Mouse (Mus musculus) forebrain, embryonic 16.5 days (tissue): ENCODE measurements at regions not wholly inside any gene's neighbourhood (a gene's known extent, or its start where the extent isn't known, plus 50 kb on each side); places are given as distances from the start of the nearest gene placed in this dataset.

ENCODE experiments used
- ATAC-seq: fragments of 200-750 bp; cut with Nextera tagmentation; 2 replicates; pipeline ENCODE4 v1.8.0; 2017; ENCODE audit warnings: mild to moderate bottlenecking, moderate library complexity
- H3K27ac ChIP-seq: fragments of 300-500 bp; sonication (generic); 2 replicates; pipeline ENCODE4 v1.5.1; 2014; ENCODE audit warnings: low read length, control low read depth
- H3K27me3 ChIP-seq: fragments of 300-500 bp; sonication (generic); replicated peaks from 2 replicates; pipeline ENCODE4 v1.6.1; 2014; ENCODE audit warnings: low read length; ENCODE audit not compliant: control insufficient read depth, insufficient read depth
- H3K36me3 ChIP-seq: fragments of 300-500 bp; sonication (generic); 2 replicates; pipeline ENCODE4 v1.6.1; 2014; ENCODE audit not compliant: control insufficient read depth, insufficient read depth
- H3K4me1 ChIP-seq: fragments of 300-500 bp; sonication (generic); replicated peaks from 2 replicates; pipeline ENCODE4 v1.6.1; 2014; ENCODE audit warnings: low read length; ENCODE audit not compliant: control insufficient read depth, insufficient read depth
- H3K4me2 ChIP-seq: fragments of 300-500 bp; sonication (generic); 2 replicates; pipeline ENCODE4 v1.6.1; 2014; ENCODE audit warnings: mild to moderate bottlenecking, low read length, control low read depth
- H3K4me3 ChIP-seq: fragments of 300-500 bp; sonication (generic); replicated peaks from 2 replicates; pipeline ENCODE4 v1.5.1; 2014; ENCODE audit warnings: mild to moderate bottlenecking, low read length, control low read depth
- H3K9ac ChIP-seq: fragments of 300-500 bp; sonication (generic); replicated peaks from 2 replicates; pipeline ENCODE4 v1.6.1; 2014; ENCODE audit warnings: low read depth, low read length, control low read depth
- H3K9me3 ChIP-seq: fragments of 300-500 bp; sonication (generic); 2 replicates; pipeline ENCODE4 v1.6.1; 2016; ENCODE audit warnings: low read length; ENCODE audit not compliant: control insufficient read depth
- WGBS: fragments of 180-500 bp; shearing (Covaris S2); extraction: QIAGEN DNeasy Blood & Tissue Kit; methylation state at CpG from one replicate; pipeline ENCODE4 v1.1.7; 2014; 5-methylcytosine and 5-hydroxymethylcytosine counted together

- Histone ChIP-seq H3K4me1 (peaks cover 9% of the 10 kb centered on the region), H3K4me3 (no peak overlapping the region), H3K9me3 (no peaks in the 10 kb centered on the region), H3K36me3 (no peaks in the 10 kb centered on the region), H3K9ac (no peak overlapping the region), H3K27ac (no peak overlapping the region), H3K4me2 (no peak overlapping the region), H3K27me3 (no peaks in the 10 kb centered on the region)
- WGBS = 90% methylated on average over 5 of the region's 5 CpGs
- no peak for ATAC-seq
Measured at GRCm38 (mm10) chr13:37606250-37606649, 171.9 kb upstream of the Rreb1 start.

DNA sequence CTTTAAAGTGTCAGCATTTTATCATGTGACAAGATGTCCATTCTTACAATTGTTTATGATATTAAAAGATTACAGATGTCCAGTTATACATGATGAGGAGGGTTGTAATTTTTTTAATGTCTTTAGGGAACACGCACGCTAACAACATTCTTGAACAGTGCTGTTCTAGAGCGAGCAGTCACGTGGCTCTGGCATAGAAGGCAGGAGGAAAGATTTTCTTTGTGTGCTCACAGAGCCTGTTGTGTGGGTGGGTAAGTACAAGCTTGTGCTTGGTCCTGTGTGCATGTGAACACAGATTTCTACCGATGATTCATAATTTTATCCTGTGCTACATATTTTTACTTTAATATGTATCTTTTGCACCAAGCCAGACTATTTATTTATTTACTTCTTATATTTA lies 169.1 kb upstream of the Rreb1 start:
- Histone ChIP-seq H3K9ac (no peak overlapping the region), H3K9me3 (no peaks in the 10 kb centered on the region), H3K4me2 (no peak overlapping the region), H3K4me3 (no peak overlapping the region), H3K4me1 (peaks cover 2% of the 10 kb centered on the region), H3K27me3 (no peaks in the 10 kb centered on the region), H3K36me3 (no peaks in the 10 kb centered on the region), H3K27ac (no peak overlapping the region)
- WGBS = 88% methylated on average over 5 of the region's 5 CpGs
- ATAC-seq = no peak

DNA sequence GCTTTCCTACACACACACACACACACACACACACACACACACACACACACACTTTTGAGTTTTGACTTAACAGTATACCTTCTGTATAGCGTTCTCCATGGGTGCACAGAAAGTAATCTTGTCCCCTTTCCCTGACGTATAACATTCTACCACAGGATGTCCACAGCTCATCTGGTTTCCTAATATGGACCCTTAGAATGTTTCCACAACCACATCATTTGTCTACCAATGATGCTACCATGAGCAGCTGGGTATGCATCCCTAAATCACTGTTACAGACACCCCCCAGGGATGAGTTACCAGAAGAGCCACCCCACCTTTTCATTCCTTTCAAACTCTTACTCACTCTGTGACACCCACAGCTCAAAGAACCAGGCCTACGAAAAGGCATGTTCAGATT lies 166.8 kb upstream of the Rreb1 start:
- Histone ChIP-seq H3K4me3 (no peak overlapping the region), H3K36me3 (no peaks in the 10 kb centered on the region), H3K9me3 (no peaks in the 10 kb centered on the region), H3K4me2 (no peak overlapping the region), H3K9ac (no peak overlapping the region), H3K4me1 (no peaks in the 10 kb centered on the region), H3K27me3 (no peaks in the 10 kb centered on the region), H3K27ac (no peak overlapping the region)
- WGBS = 91% methylated on average over 3 of the region's 3 CpGs
- no peak for ATAC-seq

GRCm38 (mm10) chr13:37617015-37617414 lies 161.2 kb upstream of the Rreb1 start:
- no peak overlapping the region for H3K4me3 ChIP-seq
- no peaks in the 10 kb centered on the region for H3K36me3 ChIP-seq
- no peaks in the 10 kb centered on the region for H3K27me3 ChIP-seq
- no peak overlapping the region for H3K9ac ChIP-seq
- no peak overlapping the region for H3K27ac ChIP-seq
- no peak overlapping the region for H3K4me2 ChIP-seq
- H3K4me1 ChIP-seq = no peaks in the 10 kb centered on the region
- ATAC-seq = no peak
- no peaks in the 10 kb centered on the region for H3K9me3 ChIP-seq
- WGBS = 88% methylated on average over 4 of the region's 4 CpGs

DNA sequence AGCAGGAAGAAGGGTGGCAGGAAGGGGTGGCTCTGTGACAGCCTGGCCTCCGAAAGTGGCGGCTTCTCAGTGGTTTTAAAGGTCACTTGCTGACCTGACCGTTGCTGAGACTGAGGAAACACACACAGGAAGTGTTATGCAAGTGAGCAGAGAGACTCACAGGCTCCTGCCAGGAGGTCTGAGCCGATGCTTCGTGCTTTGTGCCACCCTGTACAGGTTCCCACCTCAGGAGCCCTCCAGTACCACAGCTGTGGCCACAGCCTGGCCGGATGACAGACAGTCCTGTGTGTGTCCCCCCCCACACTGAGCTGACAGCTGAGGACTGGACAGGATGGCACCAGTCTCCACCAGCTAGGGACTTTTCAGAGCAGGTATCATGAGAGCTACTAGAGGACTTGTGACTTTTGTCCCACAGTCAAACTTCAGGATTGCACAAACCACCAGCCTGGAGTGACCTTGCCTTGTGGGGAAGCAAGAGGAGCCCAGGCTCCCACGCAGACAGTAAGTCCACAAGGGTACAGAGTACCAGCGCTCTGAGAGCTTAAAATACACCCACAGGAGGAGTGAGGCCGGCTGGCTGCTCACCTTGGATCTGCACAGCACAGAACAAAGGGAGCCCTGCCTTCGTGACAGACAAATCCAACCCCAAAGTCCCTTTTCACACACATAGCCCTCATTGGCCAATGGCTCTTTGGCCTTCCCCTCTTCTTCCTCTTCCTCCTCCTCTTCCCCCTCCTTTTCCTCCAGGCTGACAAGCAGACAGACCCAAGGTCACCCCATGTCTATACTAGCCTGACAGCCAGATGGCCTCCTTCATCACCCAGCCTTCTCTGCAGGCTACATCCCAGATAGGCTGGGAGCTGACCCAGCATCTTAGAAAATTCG lies 158.1 kb upstream of the Rreb1 start:
- Histone ChIP-seq H3K9me3 (no peaks in the 10 kb centered on the region), H3K4me1 (no peaks in the 10 kb centered on the region), H3K4me3 (no peak overlapping the region), H3K4me2 (no peak overlapping the region), H3K9ac (no peak overlapping the region), H3K27me3 (no peaks in the 10 kb centered on the region), H3K27ac (no peak overlapping the region), H3K36me3 (no peaks in the 10 kb centered on the region)
- WGBS = 63% methylated on average over 11 of the region's 11 CpGs
- no peak for ATAC-seq

- H3K4me1 ChIP-seq = no peaks in the 10 kb centered on the region
- H3K27ac ChIP-seq = no peak overlapping the region
- 89% methylated on average over 5 of the region's 5 CpGs for WGBS
- no peak overlapping the region for H3K9ac ChIP-seq
- no peak for ATAC-seq
- H3K4me2 ChIP-seq = no peak overlapping the region
- no peak overlapping the region for H3K4me3 ChIP-seq
- no peaks in the 10 kb centered on the region for H3K27me3 ChIP-seq
- H3K36me3 ChIP-seq = no peaks in the 10 kb centered on the region
- H3K9me3 ChIP-seq = no peaks in the 10 kb centered on the region
Measured at GRCm38 (mm10) chr13:37621319-37622050, 156.7 kb upstream of the Rreb1 start.

GRCm38 (mm10) chr13:37622366-37623088 lies 155.7 kb upstream of the Rreb1 start:
- Histone ChIP-seq H3K9me3 (no peaks in the 10 kb centered on the region), H3K9ac (no peak overlapping the region), H3K4me1 (no peaks in the 10 kb centered on the region), H3K27me3 (no peaks in the 10 kb centered on the region), H3K4me3 (no peak overlapping the region), H3K36me3 (no peaks in the 10 kb centered on the region), H3K27ac (no peak overlapping the region), H3K4me2 (no peak overlapping the region)
- WGBS = 73% methylated on average over 6 of the region's 6 CpGs
- no peak for ATAC-seq

- Histone ChIP-seq H3K27ac (no peak overlapping the region), H3K27me3 (no peaks in the 10 kb centered on the region), H3K4me3 (no peak overlapping the region), H3K4me2 (no peak overlapping the region), H3K4me1 (no peaks in the 10 kb centered on the region), H3K9me3 (no peaks in the 10 kb centered on the region), H3K9ac (no peak overlapping the region), H3K36me3 (no peaks in the 10 kb centered on the region)
- WGBS = 45% methylated on average over 1 of the region's 1 CpGs
- ATAC-seq = no peak
Measured at GRCm38 (mm10) chr13:37624741-37625140, 153.5 kb upstream of the Rreb1 start.

GRCm38 (mm10) chr13:37625532-37626235 lies 152.5 kb upstream of the Rreb1 start:
- H3K4me3 ChIP-seq = no peak overlapping the region
- ATAC-seq = no peak
- no peak overlapping the region for H3K27ac ChIP-seq
- H3K36me3 ChIP-seq = no peaks in the 10 kb centered on the region
- 90% methylated on average over 13 of the region's 13 CpGs for WGBS
- H3K4me2 ChIP-seq = no peak overlapping the region
- H3K4me1 ChIP-seq = no peaks in the 10 kb centered on the region
- H3K9me3 ChIP-seq = no peaks in the 10 kb centered on the region
- no peak overlapping the region for H3K9ac ChIP-seq
- H3K27me3 ChIP-seq = no peaks in the 10 kb centered on the region
